Mouse (Mus musculus) liver, adult 2 months (tissue): ENCODE results near the gene Podn.

ENCODE experiments used
- CTCF ChIP-seq: fragments of 200-500 bp; IDR thresholded peaks from 2 replicates; pipeline ENCODE4 v1.5.1; 2011; ENCODE audit warnings: low read depth, low read length, control low read depth
- POLR2A ChIP-seq: fragments of 200-500 bp; IDR thresholded peaks from 2 replicates; pipeline ENCODE4 v1.6.1; 2011; ENCODE audit warnings: low read length, control low read depth; ENCODE audit not compliant: insufficient read depth; ENCODE audit errors: extremely low read depth

GRCm38 (mm10) chr4:108065176-108065844 lies 30.9 kb downstream of the Podn start:
- TF ChIP-seq CTCF (no peak), POLR2A (no peak)
